Comparison of ENCODE assay signal across 23 mouse cellular contexts in the genomic region with DNA sequence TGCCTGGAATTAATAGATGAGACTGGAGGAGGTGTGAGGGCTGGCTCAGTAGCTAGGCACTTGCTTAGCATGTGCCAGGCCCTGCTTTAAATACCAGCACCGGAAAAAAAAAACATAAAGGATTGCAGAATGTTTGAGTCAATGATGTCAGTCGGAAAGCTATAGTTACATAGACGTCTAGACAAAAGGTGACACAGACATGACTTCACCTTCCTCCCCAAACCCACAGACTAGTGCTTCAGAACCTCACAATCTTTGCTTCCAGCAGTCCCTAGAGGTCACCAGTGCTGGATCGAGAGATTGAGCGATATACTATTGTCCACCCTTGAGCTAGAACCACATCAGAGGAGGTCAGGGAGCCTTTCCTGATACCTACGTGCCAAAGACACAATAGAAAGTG. TPM values are rescaled to one million over a fixed set of nuclear protein-coding genes. Genes with fewer than 3 reads are reported as not detected.
DNase-seq lines count a peak whose midpoint lies in the region; ATAC-seq and TF ChIP-seq lines count a peak whose summit lies in the region.
"Had no signal": no experiment of that assay in that cellular context is flagged by ENCODE, and none has a peak within 500 bp of the region (broad histone marks: within the 10 kb centered on the region; RNA-seq: fewer than 3 reads in every experiment).

No protein-coding gene starts in this region.

- peak; percentile 44 for ATAC-seq in activated CD4-positive, CD25-positive, alpha-beta regulatory T cell, adult 4 months
- no peak for ATAC-seq in kidney, embryonic 15.5 days (replicated peaks; ENCODE audit: low FRiP score)
- ATAC-seq: forebrain, embryonic 16.5 days; Patski had no signal

- no peak overlapping the region for H3K4me2 ChIP-seq in kidney, embryonic 15.5 days
- H3K4me2 ChIP-seq: embryonic facial prominence, embryonic 13.5 days; forebrain, embryonic 12.5 days; heart, embryonic 11.5 days; heart, embryonic 15.5 days; hindbrain, embryonic 14.5 days had no signal

- H3K9ac ChIP-seq in kidney, embryonic 15.5 days = no peak overlapping the region
- H3K9ac ChIP-seq: embryonic facial prominence, embryonic 13.5 days; forebrain, embryonic 12.5 days; heart, embryonic 15.5 days; hindbrain, embryonic 14.5 days had no signal

- no peak overlapping the region for H3K4me3 ChIP-seq in spleen, adult 2 months (ENCODE audit: extremely low read depth, insufficient read depth, insufficient read length)
- no peak overlapping the region for H3K4me3 ChIP-seq in kidney, embryonic 15.5 days (replicated peaks)
- H3K4me3 ChIP-seq: embryonic facial prominence, embryonic 13.5 days; forebrain, embryonic 12.5 days; heart, embryonic 15.5 days; hindbrain, embryonic 10.5 days had no signal

- peak overlapping the region; percentile 81 for H3K27ac ChIP-seq in spleen, adult 2 months (ENCODE audit: insufficient read depth, low read length)
- H3K27ac ChIP-seq in kidney, embryonic 15.5 days = no peak overlapping the region
- H3K27ac ChIP-seq: embryonic facial prominence, embryonic 13.5 days; forebrain, embryonic 12.5 days; heart, embryonic 15.5 days; hindbrain, embryonic 10.5 days; hindbrain, embryonic 14.5 days had no signal

- H3K36me3 ChIP-seq in spleen, adult 2 months (ENCODE audit: control insufficient read depth, insufficient read depth, low read length) = no peaks in the 10 kb centered on the region
- H3K36me3 ChIP-seq in kidney, embryonic 15.5 days = no peaks in the 10 kb centered on the region
- H3K36me3 ChIP-seq: embryonic facial prominence, embryonic 13.5 days; forebrain, embryonic 12.5 days; heart, embryonic 15.5 days; hindbrain, embryonic 10.5 days had no signal

- TF ChIP-seq CTCF in spleen, adult 2 months (IDR thresholded peaks at IDR 0.05; ENCODE audit: extremely low read depth, insufficient read depth, insufficient read length, insufficient replicate concordance) = no peak

- WGBS in spleen, adult 2 months = 65% methylated on average over 6 of the region's 6 CpGs
- 89% methylated on average over 6 of the region's 6 CpGs for WGBS in kidney, embryonic 15.5 days

- H3K27me3 ChIP-seq in spleen, adult 2 months (ENCODE audit: control insufficient read depth, insufficient read depth, low read length) = no peaks in the 10 kb centered on the region
- no peaks in the 10 kb centered on the region for H3K27me3 ChIP-seq in kidney, embryonic 15.5 days
- H3K27me3 ChIP-seq: embryonic facial prominence, embryonic 13.5 days; forebrain, embryonic 12.5 days; heart, embryonic 15.5 days had no signal

- no peaks in the 10 kb centered on the region for H3K9me3 ChIP-seq in kidney, embryonic 15.5 days (replicated peaks)
- H3K9me3 ChIP-seq: embryonic facial prominence, embryonic 13.5 days; forebrain, embryonic 12.5 days; heart, embryonic 15.5 days; hindbrain, embryonic 10.5 days had no signal

- H3K4me1 ChIP-seq in spleen, adult 2 months (ENCODE audit: control insufficient read depth, insufficient read depth, insufficient read length) = peaks cover 22% of the 10 kb centered on the region
- no peaks in the 10 kb centered on the region for H3K4me1 ChIP-seq in kidney, embryonic 15.5 days
- H3K4me1 ChIP-seq: embryonic facial prominence, embryonic 13.5 days; forebrain, embryonic 12.5 days; heart, embryonic 15.5 days; hindbrain, embryonic 10.5 days had no signal

- DNase-seq in spleen, adult 2 months (ENCODE audit: low read depth in 1 of 2, low spot score in 2 of 2) = no peak
- DNase-seq in spleen, postnatal 14 days (ENCODE audit: low spot score in 2 of 2) = no peak
- DNase-seq in CD4-positive, CD25-positive, alpha-beta regulatory T cell, adult 2 months (ENCODE audit: low read depth, low spot score) = peak; percentile 80
- peak; percentile 55 for DNase-seq in naive thymus-derived CD4-positive, alpha-beta T cell, adult 2 months (ENCODE audit: low read depth)
- no peak for DNase-seq in embryo, embryonic 10 days (ENCODE audit: low spot score)
- DNase-seq: adrenal gland, postnatal 10 days; cerebellum, adult 11-12 months; cerebellum, adult 9-10 months; cerebellum, postnatal 25 days; gastrocnemius, postnatal 10 days; heart, adult 18-20 months had no signal

- TF ChIP-seq POLR2A in spleen, adult 2 months (IDR thresholded peaks at IDR 0.05; ENCODE audit: low read depth, low read length) = no peak

RNA-seq across cellular contexts. Expression of a gene that starts 7.6 kb away (rescaled TPM):
- polyA plus RNA-seq in spleen, adult 2 months (2012; rRNA removed) = 1.6 and 2.0 TPM in 2 replicates
- polyA plus RNA-seq in activated CD4-positive, CD25-positive, alpha-beta regulatory T cell, adult 4 months (2017; shearing (Covaris generic)) = 100 to 1,000 TPM; 305 to 312 TPM
- not detected in 2 replicates for polyA plus RNA-seq in kidney, embryonic 15.5 days (2015; fragmentation: Nextera tagmentation; extraction: Ambion mirVana)
- polyA plus RNA-seq: embryonic facial prominence, embryonic 13.5 days; forebrain, embryonic 12.5 days; forebrain, embryonic 16.5 days; heart, embryonic 11.5 days; hindbrain, embryonic 10.5 days; hindbrain, embryonic 14.5 days; Patski had no signal

RNA-seq across cellular contexts. Expression of a gene that starts 9.0 kb away (rescaled TPM):
- not detected in 2 replicates for polyA plus RNA-seq in spleen, adult 2 months (2012; rRNA removed)
- polyA plus RNA-seq in activated CD4-positive, CD25-positive, alpha-beta regulatory T cell, adult 4 months (2017; shearing (Covaris generic)) = not detected
- polyA plus RNA-seq in kidney, embryonic 15.5 days (2015; fragmentation: Nextera tagmentation; extraction: Ambion mirVana) = not detected in 2 replicates
- polyA plus RNA-seq: cortical plate, adult 2 months; embryonic facial prominence, embryonic 13.5 days; forebrain, embryonic 12.5 days; forebrain, embryonic 16.5 days; frontal cortex, adult 2 months; heart, embryonic 11.5 days; heart, embryonic 15.5 days; hindbrain, embryonic 10.5 days; hindbrain, embryonic 14.5 days; Patski had no signal

RNA-seq across cellular contexts. Expression of a gene that starts 31.1 kb away (rescaled TPM):
- polyA plus RNA-seq in spleen, adult 2 months (2012; rRNA removed) = 37.7 and 38.9 TPM in 2 replicates
- 10 to 100 TPM; 33.1 to 38.5 TPM for polyA plus RNA-seq in activated CD4-positive, CD25-positive, alpha-beta regulatory T cell, adult 4 months (2017; shearing (Covaris generic))
- polyA plus RNA-seq in kidney, embryonic 15.5 days (2015; fragmentation: Nextera tagmentation; extraction: Ambion mirVana) = 148 and 154 TPM in 2 replicates

Comparison
In these comparisons a context has a peak if more than half of its experiments do, and no peak if none do; other contexts are left out.
1. DNase-seq: peak in CD4-positive, CD25-positive, alpha-beta regulatory T cell, adult 2 months (single experiment) and naive thymus-derived CD4-positive, alpha-beta T cell, adult 2 months (single experiment); none in spleen, adult 2 months (0 of 2), spleen, postnatal 14 days (0 of 2) and embryo, embryonic 10 days (single experiment).
2. RNA of a gene that starts 7.6 kb away (polyA plus RNA-seq): 305 to 312 TPM in activated CD4-positive, CD25-positive, alpha-beta regulatory T cell, adult 4 months; 1.6 to 2.0 TPM in spleen, adult 2 months and not detected in kidney, embryonic 15.5 days; every median in the first group is over 100 times any median in the second.